Mouse (Mus musculus) cerebellum, postnatal 36 days (tissue): ENCODE results near the gene Eif3l.

Experiments used
- DNase-seq, 2 experiments: peaks; one replicate each; pipeline ENCODE4 v3.0.0; 2021 to 2022; ENCODE audit warnings: mixed read lengths in 2 of 2

Eif3l gene

DNA sequence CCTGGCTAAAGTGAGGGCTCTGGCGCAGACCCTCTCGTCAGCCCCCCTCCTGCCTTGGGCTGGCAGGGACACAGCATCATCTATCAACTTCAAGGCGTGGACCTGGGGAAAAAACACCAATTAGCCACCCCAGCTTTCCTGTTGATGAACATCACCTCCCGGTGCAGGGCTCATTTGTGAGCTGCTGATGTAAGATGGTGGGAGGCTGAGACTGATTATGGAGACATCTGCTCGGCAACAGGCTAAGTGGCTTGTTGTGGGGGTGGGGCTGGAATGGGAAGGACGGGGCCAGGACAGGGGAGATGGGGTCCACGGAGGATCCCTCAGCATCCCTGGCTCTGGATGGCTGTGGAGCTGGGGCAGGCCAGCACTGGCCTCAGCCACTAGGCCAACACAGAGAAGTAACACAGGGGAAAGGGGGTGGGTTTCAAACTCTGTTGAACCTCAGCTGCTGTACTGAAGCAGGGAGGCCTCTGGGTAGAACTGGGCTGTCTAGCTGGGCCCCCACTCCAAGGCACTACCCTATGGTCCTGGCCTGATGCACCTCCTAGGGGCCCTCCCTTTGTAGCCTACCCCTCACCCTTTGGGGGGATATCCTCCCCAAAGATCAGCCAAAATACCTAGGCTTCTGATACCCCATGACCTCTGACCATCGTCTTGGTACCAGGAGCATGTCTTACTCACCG is 24.7 kb upstream of the Eif3l start:
- no peak for DNase-seq

DNA sequence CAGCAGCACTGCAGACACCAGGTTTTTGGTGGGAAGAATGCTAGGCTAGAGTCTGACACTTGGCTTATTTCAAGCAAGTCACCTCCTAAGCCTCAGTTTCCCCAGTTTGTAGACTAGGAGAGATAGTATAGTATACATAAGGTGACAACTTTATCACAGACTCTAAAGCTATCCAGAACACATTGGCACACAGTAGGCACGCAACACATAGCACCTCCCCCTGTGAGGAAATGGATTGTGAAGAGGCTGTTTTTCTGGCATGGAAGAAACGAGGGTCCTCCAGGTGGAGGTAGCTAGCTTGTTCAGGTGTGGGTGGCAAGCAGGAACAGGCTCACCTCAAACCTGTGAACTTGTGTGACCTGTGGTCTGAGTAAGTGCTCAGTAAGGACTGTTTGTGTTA is 24.0 kb upstream of the Eif3l start:
- DNase-seq = no peak

DNA sequence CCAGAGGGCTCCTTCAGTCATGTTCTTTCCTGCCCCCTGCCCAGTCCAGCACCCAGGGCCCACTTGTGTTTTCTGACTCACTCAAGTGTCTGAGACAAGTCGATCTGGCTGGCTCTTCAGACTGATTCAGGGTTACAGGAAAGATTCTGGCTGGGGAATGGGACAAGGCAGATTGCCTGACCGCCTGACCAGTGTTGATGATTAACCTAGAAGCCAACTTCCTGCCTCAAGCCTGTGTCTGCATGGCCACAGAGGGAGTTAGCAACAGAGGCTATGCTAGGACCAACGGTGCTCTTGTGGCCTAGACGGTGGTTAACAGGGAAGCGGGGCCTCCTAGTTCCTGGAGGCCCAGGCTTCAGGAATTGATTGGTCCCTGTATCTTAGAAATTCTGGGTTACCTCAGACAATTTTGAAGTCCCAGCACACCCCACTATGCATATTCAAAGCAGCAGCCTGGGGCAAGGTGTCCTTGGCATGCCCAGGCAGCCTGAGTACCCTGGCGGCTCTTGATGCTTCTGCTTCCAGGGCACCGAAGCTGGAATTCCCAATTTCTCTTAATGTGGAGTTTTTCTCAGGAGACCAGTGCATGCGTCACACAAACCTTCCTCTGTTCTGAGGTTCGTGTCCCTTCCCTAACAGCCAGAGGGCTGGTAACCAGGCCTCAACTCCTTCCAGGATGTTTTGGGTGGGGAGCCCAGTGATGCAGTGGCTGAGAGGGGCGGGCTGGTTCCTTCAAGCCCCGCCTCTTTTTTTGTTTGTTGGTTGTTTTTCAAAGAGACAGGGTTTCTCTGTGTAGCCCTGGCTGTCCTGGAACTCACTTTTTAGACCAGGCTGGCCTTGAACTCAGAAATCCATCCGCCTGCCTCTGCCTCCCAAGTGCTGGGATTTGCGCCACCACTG is 23.3 kb upstream of the Eif3l start:
- DNase-seq = no peak

DNA sequence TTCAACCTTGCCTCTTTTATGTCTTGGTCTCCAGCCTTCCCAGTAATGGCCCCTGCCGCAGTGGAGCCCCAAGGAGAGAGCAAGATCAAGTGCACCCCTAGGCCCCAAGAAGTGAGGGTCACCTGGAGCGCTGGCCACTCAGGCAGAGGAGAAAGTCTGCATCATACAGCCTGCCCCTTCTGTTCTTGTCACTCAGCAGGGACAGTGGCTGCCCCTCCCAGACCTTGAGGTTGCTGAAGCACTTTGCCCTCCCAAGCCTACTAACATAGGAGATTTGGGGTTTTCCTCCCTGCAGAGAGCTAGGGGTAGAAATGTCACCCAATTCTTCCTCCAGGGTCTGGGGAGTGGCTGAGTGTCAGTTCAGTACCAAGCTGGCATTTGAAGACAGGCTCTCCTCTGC is 22.6 kb upstream of the Eif3l start:
- DNase-seq = no peak

DNA sequence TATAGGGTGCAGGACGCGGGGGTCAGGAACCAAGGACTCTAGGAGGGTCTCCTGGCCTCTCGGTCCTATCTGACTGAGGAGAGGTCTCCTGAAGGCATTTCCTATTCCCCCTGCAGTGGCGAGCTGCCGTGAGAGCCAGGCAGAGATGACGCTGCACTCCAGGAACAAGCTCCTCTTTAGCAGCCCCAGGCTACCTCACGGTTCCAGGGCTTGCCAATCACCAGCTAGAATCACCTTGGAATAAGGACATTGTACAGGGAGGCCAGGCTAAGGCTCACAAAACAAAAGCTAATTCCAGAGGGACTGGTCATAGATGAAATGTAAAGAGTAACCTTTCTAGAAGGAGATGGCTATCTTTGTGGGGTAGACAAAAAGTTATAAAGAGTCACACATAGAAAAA is 18.4 kb upstream of the Eif3l start:
- DNase-seq = no peak

DNA sequence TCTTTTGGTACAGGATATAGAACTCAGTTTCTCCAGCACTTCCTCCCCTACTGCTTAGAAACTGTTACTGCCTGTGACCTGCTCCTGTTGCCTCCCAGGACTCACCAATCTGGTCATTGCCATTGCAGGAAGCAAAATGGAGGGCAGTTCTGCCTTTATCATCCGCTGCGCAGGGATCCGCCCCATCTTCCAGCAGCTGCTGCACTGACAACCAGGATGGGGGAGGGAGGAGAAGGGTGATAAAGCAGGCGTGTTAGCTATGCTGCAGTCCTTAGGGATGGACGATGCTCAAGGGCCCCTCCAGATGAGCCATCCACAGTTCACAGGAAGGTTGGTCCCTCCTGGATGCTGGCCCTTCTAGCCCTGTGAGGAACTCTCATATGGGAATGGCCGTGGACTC is 17.1 kb upstream of the Eif3l start:
- no peak for DNase-seq

DNA sequence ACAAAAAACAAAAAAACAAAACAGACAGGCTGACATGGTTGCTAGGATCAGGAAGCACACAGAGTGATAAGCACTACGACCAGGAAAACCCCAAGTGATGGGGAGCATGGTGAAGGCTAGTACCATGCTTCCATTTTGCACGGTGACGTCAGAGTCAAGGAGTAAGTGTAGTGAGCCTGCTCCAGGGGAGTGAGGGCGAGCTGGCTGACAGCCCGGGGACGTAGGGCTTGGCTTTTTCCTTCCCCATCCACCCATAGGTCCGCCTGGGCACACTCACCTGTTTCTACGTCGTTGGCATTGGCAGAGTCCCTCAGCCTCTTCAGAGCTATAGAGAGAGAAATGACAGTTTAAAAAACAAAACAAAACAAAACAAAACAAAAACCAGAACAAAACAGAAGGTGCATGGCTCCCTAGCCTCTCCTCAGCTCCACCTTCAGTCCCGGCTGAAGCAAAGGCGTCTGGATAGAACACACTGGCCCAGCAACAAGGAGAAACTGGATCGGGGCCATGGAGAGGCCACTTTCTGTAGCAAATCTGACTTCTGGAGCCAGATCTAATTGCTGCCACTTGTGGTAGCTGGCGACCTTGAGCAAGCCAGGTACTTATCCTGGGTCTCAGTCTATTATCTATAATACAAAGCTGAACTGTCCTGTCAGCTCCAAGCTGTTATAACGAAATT is 14.0 kb upstream of the Eif3l start:
- no peak for DNase-seq

DNA sequence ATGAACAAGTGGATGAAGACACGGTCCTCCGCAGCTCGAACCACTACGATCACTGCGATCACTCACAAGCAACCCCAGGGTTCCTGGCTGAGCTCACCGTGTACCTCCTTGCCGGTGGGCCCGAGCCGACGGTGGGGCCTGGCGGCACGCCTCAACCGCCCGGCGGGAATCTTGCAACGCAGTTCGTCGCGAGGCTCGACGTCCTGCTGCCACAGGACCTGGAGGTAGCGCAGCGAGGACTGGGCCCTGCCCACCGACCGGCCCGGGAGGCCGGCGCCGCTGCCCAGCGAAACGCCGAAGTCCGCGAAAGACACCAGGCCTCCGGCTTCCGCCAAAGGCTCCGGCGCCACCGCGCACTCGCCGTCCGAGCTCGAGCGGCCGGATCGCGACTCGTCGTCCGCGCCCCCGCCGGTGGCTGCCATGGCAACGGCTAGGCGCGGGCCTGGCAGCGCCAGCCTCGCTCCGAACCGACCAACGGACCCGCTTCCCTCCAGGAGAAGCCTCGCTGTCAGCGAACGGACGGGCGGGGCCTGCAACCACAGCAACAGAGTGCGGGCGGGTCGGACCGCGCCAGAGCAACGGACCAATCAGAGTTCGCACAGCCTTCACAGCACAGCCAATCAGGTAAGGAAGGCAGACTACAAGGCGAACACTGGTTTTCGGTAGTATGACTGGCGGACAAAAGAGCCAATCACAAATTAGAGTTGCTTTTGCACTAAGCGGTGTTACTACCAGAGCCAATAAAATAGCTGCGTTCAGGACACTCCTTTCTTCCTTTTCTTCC is 12.4 kb upstream of the Eif3l start, which contains the start of gene Ankrd54:
Ankrd54 (minus strand) TSS at position 518 of the 784 bp plus-strand sequence.
- peak; percentile 96 for DNase-seq

DNA sequence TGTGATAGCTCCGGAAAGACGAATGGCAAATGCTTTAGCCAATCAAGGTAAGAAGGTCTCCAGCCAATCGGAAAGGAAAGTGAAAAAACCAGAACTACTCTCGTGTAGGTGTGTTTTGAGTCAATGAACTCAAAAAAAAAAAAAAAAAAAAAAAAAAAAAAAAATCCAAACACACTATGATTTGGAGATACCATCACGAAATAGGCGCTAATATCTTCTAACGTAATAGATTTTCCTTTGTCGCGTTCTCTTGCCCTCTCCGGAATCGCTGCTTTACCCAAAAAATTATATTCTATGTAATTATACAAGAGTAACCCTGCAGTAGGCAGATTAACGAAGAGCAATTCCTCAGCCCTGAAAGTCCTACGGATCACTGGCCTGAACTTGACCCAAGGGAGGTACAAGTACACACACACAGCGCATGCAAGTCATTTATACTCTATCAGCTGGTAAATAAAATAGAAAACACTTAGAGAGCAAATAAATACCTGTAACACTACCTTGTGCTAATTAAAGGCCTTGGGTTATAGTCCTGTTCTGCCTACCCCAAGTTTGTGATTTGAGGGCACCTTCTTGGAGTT is 11.7 kb upstream of the Eif3l start:
- DNase-seq = no peak

DNA sequence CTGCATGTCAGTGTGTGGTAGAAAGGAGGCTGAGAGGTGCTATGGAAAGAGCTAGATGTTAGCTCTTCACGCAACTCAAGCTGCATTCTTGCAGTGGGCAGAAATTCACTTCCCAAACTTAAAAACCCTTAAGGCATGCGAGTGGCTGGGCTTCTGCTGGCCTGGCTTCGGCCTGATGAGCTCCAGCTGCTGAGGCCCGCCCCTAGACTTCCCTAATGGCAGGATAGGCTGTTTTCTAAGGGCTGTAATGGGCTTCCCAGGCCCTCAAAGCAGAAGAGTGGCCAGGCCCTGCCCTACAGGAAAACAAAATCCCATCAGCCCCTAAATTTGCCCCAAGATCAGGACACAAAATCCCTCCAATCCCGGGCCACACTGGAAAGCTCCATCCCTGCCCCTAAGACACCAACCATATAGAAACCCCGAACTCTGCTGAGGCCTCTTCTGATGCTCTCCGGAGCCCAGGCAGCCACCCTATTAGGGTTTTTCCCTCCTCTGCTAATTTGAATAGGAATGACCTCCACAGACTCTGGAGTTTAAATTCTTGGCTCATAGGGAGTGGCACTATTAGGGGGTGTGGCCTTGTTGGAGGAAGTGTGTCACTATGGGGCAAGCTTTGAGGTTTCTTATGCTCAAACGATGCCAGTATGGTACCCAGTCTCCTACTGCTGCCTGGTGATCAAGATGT is 9.8 kb upstream of the Eif3l start:
- no peak for DNase-seq

DNA sequence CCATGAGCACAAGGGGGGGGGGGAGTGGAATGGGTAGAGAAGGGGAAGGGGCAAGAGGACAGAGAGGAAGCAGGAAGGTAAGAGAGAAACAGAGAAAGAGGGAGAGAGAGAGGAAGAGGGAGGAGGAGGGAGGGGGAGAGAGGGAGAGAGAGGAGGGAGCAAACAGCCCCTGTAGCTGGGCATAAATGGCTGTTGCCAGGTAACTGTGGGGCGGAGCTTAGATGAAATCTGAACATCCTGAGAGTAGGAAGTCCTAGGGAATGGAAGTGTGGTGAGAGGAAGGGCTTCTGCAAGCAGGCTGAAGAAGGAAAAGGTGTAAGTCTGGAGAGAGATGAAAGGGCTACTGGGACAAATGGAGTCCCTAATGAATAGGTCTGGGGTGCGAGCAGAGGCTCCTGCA is 8.7 kb upstream of the Eif3l start:
- no peak for DNase-seq

DNA sequence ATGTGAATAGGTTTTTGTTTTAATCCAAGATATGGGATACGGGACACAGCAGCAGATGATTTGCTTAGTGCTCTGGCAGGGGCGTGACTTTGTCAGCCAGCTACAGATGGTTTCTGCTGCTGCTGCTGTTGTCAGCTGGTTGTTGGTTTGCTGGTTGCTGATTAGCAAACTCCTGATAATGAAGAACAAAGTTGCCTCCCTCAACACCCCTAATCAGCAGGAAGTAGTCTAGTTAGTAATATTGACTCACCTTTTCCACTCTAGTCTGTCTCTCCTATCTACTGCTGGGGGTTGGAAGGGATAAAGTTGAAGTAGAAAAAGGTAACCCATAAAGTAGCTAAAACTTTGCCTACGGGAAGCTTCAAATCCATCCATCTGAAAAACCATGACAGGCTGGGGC is 7.3 kb upstream of the Eif3l start:
- no peak for DNase-seq

DNA sequence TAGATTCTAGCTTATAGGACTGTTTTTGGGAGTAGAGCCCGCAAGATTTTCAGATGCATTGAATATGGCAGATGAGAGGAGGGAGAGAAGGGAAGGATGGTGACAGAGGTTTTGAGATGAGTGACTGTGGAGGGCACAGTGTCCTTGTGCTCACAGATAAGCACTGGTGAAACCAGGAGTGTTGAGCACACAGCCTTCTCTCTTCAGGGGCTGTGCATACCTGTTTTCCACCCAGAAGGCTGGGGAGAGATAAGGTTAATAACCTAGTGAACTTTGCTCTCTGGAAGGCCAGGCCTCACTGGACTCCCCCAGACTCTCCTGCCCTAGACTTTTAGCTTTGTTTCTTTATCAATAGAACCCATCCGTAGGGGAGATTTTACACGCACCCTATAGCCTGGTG is 6.6 kb upstream of the Eif3l start:
- no peak for DNase-seq

DNA sequence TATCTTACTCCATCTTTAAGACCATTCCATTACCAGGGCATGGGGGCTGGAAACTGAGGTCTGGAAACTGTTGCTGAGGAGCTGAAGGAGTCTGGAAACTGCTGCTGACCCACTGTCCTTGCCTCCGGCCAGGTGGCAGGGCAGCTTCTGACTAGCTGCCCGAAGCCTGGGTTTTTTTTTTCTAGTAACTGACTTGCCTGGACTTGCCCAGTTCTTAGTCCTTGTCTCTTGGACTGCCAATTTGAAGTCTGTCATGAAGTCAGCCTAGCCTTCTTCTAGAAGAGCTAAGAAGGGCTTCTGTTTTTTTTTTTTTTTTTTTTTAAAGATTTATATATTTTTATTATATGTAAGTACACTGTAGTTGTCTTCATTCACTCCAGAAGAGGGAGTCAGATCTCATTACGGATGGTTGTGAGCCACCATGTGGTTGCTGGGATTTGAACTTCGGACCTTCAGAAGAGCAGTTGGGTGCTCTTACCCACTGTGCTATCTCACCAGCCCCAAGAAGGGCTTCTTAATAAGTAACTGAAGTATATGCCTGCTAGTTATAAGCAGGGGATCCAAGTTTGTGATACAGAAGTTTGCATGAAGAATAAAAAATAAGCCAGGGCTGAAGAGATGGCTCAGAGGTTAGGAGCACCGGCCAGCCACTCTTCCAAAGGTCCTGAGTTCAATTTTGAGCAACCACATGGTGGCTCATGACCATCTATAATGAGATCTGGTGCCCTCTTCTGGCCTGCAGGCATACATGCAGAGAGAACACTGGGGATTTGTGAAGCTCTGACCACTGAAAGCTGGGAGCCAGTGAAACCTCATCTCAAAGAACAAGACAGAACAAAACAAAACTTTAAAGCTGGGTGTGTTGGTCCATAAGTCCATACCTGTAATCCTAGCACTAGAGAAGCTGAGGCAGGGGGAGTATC is 3.6 kb upstream of the Eif3l start:
- peak; percentile 42 to 52 for DNase-seq

DNA sequence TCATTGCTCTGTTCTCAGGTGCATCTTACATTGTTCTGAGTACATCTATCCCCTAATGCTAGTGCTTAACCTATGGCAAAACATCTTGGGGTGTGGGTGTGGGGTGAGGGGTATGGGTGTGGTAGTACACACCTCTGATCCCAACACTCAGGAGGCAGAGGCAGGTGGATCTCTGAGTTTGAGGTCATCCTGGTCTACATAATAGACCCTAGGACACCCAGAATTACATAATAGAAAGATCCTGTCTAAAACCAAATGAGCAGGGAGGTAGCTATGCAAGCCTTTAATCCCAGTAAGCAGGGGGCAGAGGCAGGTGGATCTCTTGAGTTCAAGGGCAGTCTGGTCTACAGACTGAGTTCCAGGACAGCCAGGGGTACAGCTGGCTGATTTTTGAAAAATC is 1.2 kb upstream of the Eif3l start:
- DNase-seq = no peak

DNA sequence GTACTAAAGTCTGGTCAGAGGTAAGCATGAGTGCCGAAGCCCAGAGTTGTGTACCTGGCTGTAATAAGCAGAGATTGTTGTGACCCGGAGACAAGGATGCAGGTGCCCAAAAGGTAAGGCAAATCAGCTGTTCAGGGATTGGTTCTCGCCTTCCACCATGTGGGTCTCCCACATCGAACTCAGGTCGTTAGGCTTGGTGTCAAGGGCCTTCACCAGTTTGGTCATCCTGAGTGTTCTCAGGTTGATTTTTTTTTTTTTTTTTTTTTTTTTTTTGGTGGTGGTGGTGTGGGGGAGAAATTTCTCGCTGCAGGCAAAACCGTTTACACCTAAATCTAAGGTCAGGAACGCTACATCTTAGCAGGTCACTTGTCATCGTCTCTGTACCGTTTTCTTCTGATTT is 533 bp upstream of the Eif3l start:
- DNase-seq = no peak

DNA sequence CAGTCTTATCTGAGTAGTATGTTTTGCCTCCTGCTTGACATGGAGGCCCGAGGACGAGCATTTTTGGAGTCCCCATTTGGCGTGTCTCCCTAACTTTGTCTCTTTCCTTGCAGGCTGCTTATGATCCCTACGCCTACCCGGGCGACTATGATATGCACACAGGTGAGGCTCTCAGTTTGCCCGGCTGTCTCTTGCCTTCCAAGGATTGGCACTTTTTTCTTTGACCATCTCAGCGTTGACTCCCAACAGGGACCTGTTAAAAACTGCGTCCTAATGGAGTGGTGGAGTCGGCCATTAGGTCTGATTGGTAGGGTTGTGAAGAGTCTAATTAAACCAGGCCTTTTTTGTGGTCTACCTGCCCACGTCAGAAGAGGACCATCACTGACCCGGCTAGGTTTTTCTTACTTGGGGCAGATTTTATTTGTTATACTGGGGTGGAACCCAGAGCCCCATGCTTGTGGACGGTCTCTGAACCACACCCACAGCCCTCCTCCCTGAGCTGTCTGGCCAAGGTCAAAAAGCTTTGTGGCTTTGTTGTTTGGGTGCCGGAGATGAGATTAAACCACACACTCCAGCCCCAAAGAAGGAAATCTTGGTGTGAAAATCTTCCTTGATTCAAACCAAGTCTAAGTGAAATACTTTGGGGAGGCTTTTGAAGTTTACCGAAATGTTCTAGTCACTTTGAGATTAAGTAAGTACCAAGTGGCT is 833 bp downstream of the Eif3l start:
- no peak for DNase-seq

DNA sequence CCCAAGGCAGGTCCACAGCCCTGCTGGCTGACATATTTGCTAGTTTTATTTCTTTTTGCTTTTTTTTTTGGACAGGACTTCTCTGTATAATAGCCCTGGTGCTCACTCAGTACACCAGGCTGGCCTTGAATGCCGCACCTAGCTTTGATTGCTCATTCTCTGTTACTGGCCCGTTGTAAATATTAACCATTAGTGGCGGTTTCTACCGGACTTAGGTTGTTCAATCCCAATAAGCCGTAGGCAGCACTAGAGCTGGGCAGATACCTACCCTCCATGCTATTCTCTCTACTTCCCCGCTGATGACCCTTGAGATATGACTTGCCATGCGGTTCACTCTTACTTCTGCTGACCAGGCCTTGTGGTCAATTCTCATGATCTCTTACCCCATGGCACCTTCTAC is 4.6 kb downstream of the Eif3l start:
- DNase-seq = no peak

DNA sequence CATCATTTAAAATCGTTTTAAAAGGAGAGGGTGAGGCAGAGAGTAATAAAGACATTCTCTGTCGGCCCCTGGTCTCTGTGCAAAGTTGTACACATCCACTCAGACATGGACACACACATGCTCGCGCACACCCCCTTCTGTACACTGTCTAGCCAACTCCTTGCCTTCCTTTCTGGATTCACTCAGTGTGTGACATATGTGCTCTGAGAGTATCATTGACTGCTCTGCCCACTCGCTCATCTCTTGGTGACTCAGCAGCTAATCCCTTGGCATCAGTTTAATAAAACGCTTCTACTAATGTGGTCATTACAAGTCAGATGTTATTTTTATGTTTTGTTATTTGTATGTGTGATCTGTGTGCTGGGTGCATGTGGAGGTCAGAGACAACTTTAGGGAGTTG is 17.3 kb downstream of the Eif3l start:
- DNase-seq = no peak
